Mouse (Mus musculus) right cerebral cortex, postnatal 4 days (tissue): ENCODE measurements around the gene Gm11596.
"Not testable (repeated sequence)": the region's sequence is repeated elsewhere in the genome, so short reads cannot be mapped to it uniquely, and the experiment has no call there.

Experiments used
- DNase-seq: peaks from one replicate; pipeline ENCODE4 v3.0.0-alpha.2; 2022

Gene Gm11596

GRCm38 (mm10) chr11:99793367-99793766 is at the start of gene Gm11596:
Gene Gm11596 (minus strand): TSS chr11:99793467.
- DNase-seq: no peak

DNA sequence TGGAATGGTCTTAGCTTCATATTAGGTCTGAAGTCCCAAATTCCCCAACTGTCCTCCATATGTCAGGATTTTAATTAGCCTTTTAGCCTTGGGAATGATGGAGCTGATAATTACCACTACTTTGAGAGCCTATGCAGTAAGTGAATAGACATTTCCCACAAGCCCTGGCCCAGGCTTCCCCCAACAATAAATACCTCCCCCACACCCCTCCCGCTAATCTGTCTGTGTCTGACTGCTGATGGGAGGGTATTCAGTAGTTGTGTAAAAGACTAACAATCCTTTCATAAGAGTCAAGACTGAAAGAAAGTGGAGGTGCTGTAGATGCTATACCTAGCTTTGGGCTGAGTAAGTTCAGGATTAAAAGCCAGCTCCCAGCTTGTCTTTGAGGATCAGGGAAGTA is 48.9 kb upstream of the Gm11596 start:
- DNase-seq: no peak

GRCm38 (mm10) chr11:99837966-99838365 is 44.7 kb upstream of the Gm11596 start, which contains the start of gene 2300003K06Rik:
Gene 2300003K06Rik (minus strand): TSS chr11:99838066.
- DNase-seq: no peak

DNA sequence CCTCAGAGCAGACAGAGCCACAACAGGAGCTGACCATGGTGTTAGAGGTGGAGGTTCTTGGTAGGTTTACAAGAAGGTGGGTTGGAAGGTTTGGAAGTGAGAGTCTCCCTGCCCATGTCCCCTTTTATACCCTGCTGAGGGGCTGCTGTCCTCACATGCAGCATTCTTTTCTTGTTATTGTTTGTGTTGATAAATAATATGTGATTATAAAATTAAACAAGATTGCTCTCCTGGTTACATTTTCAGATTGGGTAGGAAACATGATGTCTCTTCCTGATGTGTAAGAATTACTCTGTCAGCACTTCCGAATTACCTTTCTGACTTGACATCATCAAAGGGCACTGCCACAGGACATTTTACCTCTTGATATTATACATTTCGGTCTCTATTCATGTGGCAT is 22.3 kb upstream of the Gm11596 start, which contains the start of gene Gm11564:
Gm11564 (minus strand) TSS at position 101 of the 400 bp plus-strand sequence.
- not testable (repeated sequence) for DNase-seq

GRCm38 (mm10) chr11:99809792-99810191 is 16.5 kb upstream of the Gm11596 start, which contains the start of gene Krtap4-13:
Gene Krtap4-13 (minus strand): TSS chr11:99809892.
- DNase-seq: not testable (repeated sequence)

GRCm38 (mm10) chr11:99804346-99804745 is 11.1 kb upstream of the Gm11596 start, which contains the start of gene Gm11554:
Gene Gm11554 (minus strand): TSS chr11:99804446.
- DNase-seq: not testable (repeated sequence)

- DNase-seq: not testable (repeated sequence)
Observed at GRCm38 (mm10) chr11:99798832-99799231, 5.6 kb upstream of the Gm11596 start, which contains the start of gene Gm11569. Gene Gm11569 (minus strand): TSS chr11:99798932.

GRCm38 (mm10) chr11:99784900-99785299 is 8.4 kb downstream of the Gm11596 start, which contains the start of gene Krtap4-9:
Gene Krtap4-9 (plus strand): TSS chr11:99785200.
- DNase-seq: not testable (repeated sequence)

DNA sequence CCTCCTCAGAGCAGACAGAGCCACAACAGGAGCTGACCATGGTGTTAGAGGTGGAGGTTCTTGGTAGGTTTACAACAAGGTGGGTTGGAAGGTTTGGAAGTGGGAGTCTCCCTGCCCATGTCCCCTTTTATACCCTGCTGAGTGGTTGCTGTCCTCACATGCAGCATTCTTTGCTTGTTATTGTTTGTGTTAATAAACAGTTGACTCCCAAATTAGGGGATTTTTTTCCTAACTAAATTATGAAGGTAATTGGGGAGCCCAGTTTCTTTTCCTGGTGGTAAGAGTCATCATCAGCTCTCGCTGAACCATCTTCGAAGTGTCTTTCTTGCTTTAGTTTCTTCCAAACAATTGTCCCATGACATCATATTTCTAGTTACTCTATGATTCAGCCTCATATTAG is 12.7 kb downstream of the Gm11596 start, which contains the start of gene Krtap4-8:
Krtap4-8 (minus strand) TSS at position 101 of the 400 bp plus-strand sequence.
- no peak for DNase-seq

GRCm38 (mm10) chr11:99778401-99778800 is 14.9 kb downstream of the Gm11596 start:
- no peak for DNase-seq

DNA sequence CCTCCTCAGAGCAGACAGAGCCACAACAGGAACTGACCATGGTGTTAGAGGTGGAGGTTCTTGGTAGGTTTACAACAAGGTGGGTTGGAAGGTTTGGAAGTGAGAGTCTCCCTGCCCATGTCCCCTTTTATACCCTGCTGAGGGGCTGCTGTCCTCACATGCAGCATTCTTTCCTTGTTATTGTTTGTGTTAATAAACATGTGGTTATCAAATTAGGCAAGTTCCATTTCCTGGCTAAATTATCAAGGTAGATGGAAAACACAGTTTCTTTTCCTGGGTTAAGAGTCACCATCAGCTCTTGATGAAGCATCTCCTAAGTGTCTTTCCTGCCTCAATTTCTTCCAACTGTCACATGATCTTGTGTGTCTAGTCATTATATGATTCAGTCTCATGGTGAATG is 20.5 kb downstream of the Gm11596 start, which contains the start of gene Gm11595:
Gm11595 (minus strand) TSS at position 101 of the 400 bp plus-strand sequence.
- DNase-seq: not testable (repeated sequence)

DNA sequence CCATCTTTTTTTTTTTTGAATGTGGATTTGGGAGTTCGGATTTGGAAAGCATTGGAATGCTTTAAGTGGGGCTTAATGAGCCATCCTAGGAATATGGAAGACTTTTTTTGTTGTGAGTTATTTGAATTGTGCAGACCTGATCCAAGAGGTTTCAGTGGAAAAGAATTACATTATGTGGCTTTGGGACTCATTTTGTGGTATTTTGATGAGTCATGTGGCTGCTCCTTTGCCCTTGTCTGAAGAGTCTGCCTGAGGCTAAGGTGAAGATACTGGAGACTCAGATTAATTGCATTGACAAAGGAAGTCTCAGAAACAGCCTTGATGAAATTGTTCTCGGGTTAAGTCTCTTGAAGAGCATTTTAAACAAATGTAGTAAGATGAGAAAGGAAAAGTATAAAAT is 24.9 kb downstream of the Gm11596 start:
- DNase-seq: no peak

GRCm38 (mm10) chr11:99758877-99759276 is 34.4 kb downstream of the Gm11596 start:
- no peak for DNase-seq

DNA sequence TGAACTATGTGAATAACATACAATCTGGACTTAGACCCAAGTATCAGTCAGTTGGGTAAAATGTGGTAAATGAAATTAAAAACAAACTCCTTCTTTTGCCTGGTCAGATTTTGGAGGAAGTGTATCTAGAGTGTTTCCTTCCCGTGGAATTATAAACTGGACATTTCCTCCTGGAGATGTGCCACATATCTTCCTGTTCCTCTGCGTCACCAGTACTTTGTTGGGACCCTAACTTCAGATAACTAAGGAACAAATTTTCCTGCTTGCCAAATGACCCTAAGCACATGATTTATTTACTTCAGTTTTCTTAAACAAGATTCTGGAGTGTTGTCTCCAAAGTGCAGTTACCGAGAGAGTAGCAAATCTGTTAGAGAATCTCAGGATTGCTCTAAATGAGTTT is 49.3 kb downstream of the Gm11596 start:
- DNase-seq: no peak
